Mouse (Mus musculus) hindbrain, embryonic 15.5 days (tissue): ENCODE data around the gene Entpd7. TPM values are rescaled to one million over a fixed set of nuclear protein-coding genes. Genes with fewer than 3 reads are reported as not detected.

Experiments
- ATAC-seq: fragments of 200-750 bp; cut with Nextera tagmentation; 2 replicates; pipeline ENCODE4 v1.8.0; 2017; ENCODE audit warnings: low read depth, moderate number of reproducible peaks, moderate TSS enrichment; ENCODE audit not compliant: low FRiP score
- H3K27ac ChIP-seq: fragments of 300-500 bp; sonication (generic); replicated peaks from 2 replicates; pipeline ENCODE4 v1.5.1; 2015; ENCODE audit warnings: mild to moderate bottlenecking, inconsistent platforms
- H3K27me3 ChIP-seq: fragments of 300-500 bp; sonication (generic); 2 replicates; pipeline ENCODE4 v1.6.1; 2015; ENCODE audit warnings: control low read depth, inconsistent platforms
- H3K36me3 ChIP-seq: fragments of 300-500 bp; sonication (generic); 2 replicates; pipeline ENCODE4 v1.6.1; 2015; ENCODE audit warnings: control low read depth, inconsistent platforms
- H3K4me1 ChIP-seq: fragments of 300-500 bp; sonication (generic); replicated peaks from 2 replicates; pipeline ENCODE4 v1.6.1; 2015; ENCODE audit warnings: control low read depth, inconsistent platforms
- H3K4me2 ChIP-seq: fragments of 300-500 bp; sonication (generic); 2 replicates; pipeline ENCODE4 v1.6.1; 2015; ENCODE audit warnings: moderate library complexity, mild to moderate bottlenecking, inconsistent platforms
- H3K4me3 ChIP-seq: fragments of 300-500 bp; sonication (generic); 2 replicates; pipeline ENCODE4 v1.5.1; 2015; ENCODE audit warnings: mild to moderate bottlenecking, inconsistent platforms
- H3K9ac ChIP-seq: fragments of 300-500 bp; sonication (generic); 2 replicates; pipeline ENCODE4 v1.6.1; 2015; ENCODE audit warnings: inconsistent platforms
- H3K9me3 ChIP-seq: fragments of 300-500 bp; sonication (generic); 2 replicates; pipeline ENCODE4 v1.6.1; 2016; ENCODE audit warnings: control low read depth, inconsistent platforms
- WGBS: fragments of 180-500 bp; shearing (Covaris S2); methylation state at CpG from one replicate; pipeline ENCODE4 v1.1.7; 2015; 5-methylcytosine and 5-hydroxymethylcytosine counted together
- polyA plus RNA-seq: library from polyadenylated mRNA; unstranded; fragments of >200 nt; fragmentation: Nextera tagmentation; extraction: Ambion mirVana; gene quantifications from 2 replicates; pipeline ENCODE4 v1.2.1, GENCODE M21; 2015

The Entpd7 gene
- polyA plus RNA-seq, 1 experiment from 2014 or later, result 8.4 TPM

DNA sequence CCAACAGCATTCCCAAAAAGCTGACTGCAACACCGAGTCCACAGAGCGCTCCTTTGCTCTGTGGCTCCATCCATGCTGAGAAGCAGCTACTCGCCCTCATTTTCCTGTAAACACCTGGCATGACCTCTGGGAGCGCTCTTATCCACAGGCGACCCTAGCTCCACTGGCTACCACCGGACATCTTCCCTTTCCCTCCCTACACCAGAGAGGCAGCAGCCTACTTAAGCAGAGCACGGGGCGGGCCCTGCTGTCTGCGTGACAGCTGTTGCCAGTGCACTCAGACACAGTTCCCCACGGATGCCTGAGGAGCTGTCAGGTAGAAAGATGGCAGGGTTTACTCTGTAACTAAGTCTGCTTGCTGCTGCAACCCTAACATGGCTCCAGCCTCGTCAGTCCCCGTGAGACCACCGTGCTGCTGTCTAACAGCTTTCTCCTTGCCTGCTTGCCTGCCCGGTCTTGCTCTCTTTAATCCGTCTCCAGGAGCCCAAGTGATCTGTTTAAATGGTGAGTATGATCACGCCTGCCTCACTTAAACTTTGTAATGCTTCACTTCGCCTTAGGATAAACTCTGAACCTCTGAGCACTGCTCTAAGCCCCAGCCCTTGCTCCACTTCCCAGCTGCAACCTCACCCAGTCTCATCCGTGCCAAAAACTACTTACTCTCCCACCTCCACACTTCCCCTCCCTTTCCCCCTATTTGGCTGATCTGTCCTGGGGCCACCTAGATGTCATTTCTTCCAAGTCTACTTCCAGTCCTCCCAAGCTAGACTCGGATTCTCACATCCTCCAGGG is 27.1 kb upstream of the Entpd7 start:
- no peak overlapping the region for H3K9ac ChIP-seq

DNA sequence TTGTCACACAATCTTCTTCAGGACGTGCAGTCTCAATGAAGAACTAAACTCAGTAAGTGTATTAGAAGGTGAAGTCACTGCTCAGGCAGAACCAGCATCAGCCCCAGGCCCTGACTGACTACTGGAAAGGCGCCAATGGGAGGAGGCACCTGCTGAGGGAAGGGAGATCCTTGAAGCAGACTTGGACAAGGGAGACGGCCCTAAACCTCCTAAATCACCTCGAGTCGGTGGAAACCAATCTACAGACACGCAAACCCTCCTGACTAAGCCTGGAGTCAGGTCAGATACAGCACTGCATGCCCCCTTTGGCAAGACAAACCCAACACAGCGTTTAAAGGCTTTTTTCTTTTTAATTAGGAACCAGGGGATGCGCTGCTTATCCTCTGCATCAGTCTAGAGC is 26.0 kb upstream of the Entpd7 start:
- no peak overlapping the region for H3K4me2 ChIP-seq
- H3K4me1 ChIP-seq, result peaks cover 7% of the 10 kb centered on the region; the same call in 1 of the 2 replicates
- no peaks in the 10 kb centered on the region for H3K9me3 ChIP-seq
- H3K4me3 ChIP-seq, result no peak overlapping the region
- no peak overlapping the region for H3K9ac ChIP-seq
- no peak overlapping the region for H3K27ac ChIP-seq
- WGBS, result 82% methylated on average over 8 of the region's 8 CpGs
- ATAC-seq, result no peak
- peaks cover 10% of the 10 kb centered on the region for H3K36me3 ChIP-seq
- no peaks in the 10 kb centered on the region for H3K27me3 ChIP-seq

More for the DNA sequence above, 27.1 kb upstream of the Entpd7 start:
- ATAC-seq, result peak; percentile 37; the same call in 1 of the 2 replicates
- Histone ChIP-seq H3K9me3 (no peaks in the 10 kb centered on the region), H3K4me2 (no peak overlapping the region), H3K4me1 (peaks cover 7% of the 10 kb centered on the region; the same call in 1 of the 2 replicates), H3K4me3 (no peak overlapping the region), H3K36me3 (peaks cover 10% of the 10 kb centered on the region), H3K27ac (no peak overlapping the region), H3K27me3 (no peaks in the 10 kb centered on the region)
- WGBS, result 34% methylated on average over 19 of the region's 19 CpGs

DNA sequence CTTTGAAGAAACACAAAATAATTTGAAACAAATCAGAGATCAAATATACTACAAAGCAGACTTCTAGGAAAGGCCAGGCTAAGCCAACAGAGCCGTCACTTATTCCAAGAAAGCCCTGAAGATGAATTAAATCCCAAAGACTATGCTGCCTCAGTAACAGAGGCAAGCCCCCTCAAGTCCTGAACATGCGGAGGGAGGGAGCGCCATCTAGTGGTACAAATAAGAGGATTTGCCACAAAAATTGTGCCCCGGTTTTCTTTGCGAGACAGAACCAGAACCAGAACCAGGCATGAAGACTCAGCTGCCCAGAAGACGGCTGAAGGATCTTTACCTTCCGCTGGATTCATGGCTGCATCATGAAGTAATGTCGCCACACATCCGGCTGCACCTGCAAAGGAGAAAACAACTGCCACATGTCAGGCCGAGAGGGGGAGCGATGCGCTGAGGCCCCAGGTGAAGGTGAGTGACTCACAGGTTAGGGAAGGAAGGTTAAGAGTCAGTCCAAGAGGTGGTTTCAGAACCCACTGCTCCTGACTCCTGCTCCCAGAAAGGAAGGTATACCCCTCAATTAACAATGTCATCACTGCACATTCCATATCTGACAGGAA is 23.9 kb upstream of the Entpd7 start:
- H3K36me3 ChIP-seq, result peaks cover 10% of the 10 kb centered on the region
- no peak overlapping the region for H3K4me3 ChIP-seq
- ATAC-seq, result no peak
- H3K9ac ChIP-seq, result no peak overlapping the region
- H3K27me3 ChIP-seq, result no peaks in the 10 kb centered on the region
- no peaks in the 10 kb centered on the region for H3K9me3 ChIP-seq
- WGBS, result 52% methylated on average over 12 of the region's 12 CpGs
- H3K4me1 ChIP-seq, result peaks cover 7% of the 10 kb centered on the region; the same call in 1 of the 2 replicates
- no peak overlapping the region for H3K27ac ChIP-seq
- H3K4me2 ChIP-seq, result no peak overlapping the region

DNA sequence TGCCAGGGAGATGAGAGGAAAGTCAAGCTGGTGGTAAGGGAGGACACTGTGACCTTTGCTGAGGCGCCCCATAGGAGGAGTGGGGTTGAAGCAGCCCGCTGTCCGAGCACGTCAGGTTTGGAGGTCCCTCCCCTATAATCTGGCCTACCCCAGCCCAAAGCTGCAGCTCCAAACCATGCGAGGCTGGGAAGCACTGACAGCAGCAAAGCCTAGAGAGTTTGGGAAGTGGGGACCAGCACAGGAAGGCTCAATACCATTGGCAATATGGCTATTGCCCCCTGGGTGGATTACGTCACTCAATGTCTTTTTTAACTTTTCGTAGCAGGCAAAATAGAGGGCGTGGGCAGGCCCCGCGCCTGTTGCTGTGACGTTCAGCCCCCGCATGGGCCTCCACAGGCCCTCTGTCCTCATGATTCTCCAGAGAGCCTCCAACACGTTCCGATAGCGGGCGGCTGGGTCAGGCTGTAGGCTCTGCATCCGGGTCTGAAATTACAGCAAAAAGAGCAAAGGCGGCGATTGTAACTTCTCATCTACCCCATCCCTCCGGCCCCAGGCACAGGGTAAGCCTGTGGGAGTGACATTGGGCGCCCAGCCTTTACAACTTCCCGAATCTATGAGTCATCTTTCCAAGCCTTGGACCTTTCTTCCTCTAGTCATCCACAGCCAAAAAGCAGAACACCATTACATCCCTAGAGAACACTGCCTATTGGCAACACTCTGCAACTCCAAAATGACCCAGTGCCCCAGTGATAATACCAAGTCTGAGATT is 22.6 kb upstream of the Entpd7 start:
- H3K9ac ChIP-seq, result no peak overlapping the region

DNA sequence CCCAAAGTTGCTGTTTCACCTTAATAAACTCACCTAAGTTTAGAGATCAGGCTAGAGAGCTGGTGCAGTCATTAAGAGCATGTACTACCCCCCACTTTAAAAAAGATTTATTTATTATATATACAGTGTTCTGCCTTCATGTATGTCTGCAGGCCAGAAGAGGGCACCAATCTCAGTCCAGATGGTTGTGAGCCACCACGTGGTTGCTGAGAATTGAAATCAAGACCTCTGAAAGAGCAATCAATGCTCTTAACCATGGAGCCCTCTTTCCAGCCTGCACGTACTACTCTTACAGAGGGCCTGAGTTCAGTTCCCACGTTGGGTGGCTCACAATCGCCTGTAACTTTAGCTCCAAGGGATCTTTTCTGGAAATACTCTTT is 22.1 kb upstream of the Entpd7 start:
- H3K9ac ChIP-seq, result no peak overlapping the region
- H3K4me1 ChIP-seq, result peaks cover 6% of the 10 kb centered on the region
- H3K36me3 ChIP-seq, result peaks cover 10% of the 10 kb centered on the region
- H3K9me3 ChIP-seq, result no peaks in the 10 kb centered on the region
- WGBS, result 60% methylated on average over 4 of the region's 4 CpGs
- H3K4me2 ChIP-seq, result no peak overlapping the region
- no peaks in the 10 kb centered on the region for H3K27me3 ChIP-seq
- ATAC-seq, result no peak
- no peak overlapping the region for H3K27ac ChIP-seq
- H3K4me3 ChIP-seq, result no peak overlapping the region

More for the DNA sequence above, 22.6 kb upstream of the Entpd7 start:
- peak; percentile 16; the same call in 1 of the 2 replicates for ATAC-seq
- peaks cover 7% of the 10 kb centered on the region; the same call in 1 of the 2 replicates for H3K4me1 ChIP-seq
- peaks cover 10% of the 10 kb centered on the region for H3K36me3 ChIP-seq
- H3K27ac ChIP-seq, result no peak overlapping the region
- H3K4me3 ChIP-seq, result no peak overlapping the region
- no peak overlapping the region for H3K4me2 ChIP-seq
- WGBS, result 85% methylated on average over 22 of the region's 22 CpGs
- H3K27me3 ChIP-seq, result no peaks in the 10 kb centered on the region
- H3K9me3 ChIP-seq, result no peaks in the 10 kb centered on the region

DNA sequence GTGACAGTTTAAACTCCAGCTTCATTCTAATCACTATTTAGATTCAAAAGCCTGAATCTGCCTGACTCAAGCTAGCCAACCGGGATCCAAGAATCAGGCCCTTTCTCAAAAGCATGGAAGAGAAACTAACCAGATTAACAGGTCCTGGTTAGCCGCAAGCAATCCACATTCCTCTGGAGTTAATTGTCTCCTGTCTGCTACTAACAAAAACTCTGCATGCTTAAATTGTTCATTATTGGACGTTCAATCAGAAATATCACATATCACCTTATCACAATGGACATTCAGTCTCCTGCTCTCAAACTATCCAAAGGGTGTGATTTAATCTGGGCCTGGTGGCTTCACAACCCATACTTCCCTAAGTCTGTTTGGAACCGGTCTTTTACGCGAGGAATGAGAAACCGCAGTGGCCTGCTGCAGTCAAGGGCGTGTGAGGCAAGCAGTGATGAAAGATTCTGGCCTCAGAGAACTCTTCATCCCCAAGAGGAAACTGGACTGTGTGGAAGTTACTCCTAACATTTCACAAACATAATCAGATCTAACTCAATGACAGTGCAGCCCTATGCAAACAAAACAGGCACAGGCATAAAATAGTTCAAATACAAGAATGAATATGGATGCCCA is 20.2 kb upstream of the Entpd7 start:
- peaks cover 2% of the 10 kb centered on the region for H3K36me3 ChIP-seq
- H3K4me1 ChIP-seq, result peaks cover 15% of the 10 kb centered on the region
- no peaks in the 10 kb centered on the region for H3K9me3 ChIP-seq
- H3K4me3 ChIP-seq, result no peak overlapping the region
- no peaks in the 10 kb centered on the region for H3K27me3 ChIP-seq
- H3K27ac ChIP-seq, result no peak overlapping the region
- WGBS, result 83% methylated on average over 8 of the region's 8 CpGs
- no peak for ATAC-seq
- H3K4me2 ChIP-seq, result no peak overlapping the region
- H3K9ac ChIP-seq, result no peak overlapping the region

DNA sequence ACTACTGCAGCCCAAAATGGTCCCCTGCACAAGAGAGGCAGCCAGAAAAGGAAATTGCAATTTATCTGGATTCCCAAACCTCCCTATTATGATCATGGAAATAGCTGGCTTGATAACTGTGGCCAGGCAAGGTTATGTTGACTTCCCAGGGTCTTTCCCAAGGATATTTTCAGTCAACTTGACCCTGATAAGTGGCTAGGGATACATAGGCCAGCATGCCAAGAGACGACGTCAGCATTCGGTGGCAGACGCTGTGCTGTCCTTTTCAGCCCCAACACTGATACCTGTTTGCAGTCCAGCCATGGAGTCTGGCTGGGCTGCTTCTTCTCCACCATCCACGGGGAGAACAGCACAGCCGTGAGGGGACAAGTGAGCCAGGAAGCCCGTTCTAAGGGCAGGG is 18.4 kb upstream of the Entpd7 start:
- no peak overlapping the region for H3K9ac ChIP-seq
- peaks cover 18% of the 10 kb centered on the region for H3K4me1 ChIP-seq
- ATAC-seq, result no peak
- H3K36me3 ChIP-seq, result no peaks in the 10 kb centered on the region; the same call in 1 of the 2 replicates
- no peak overlapping the region for H3K4me2 ChIP-seq
- WGBS, result 88% methylated on average over 7 of the region's 7 CpGs
- no peak overlapping the region for H3K27ac ChIP-seq
- no peaks in the 10 kb centered on the region for H3K27me3 ChIP-seq
- H3K4me3 ChIP-seq, result no peak overlapping the region
- no peaks in the 10 kb centered on the region for H3K9me3 ChIP-seq

DNA sequence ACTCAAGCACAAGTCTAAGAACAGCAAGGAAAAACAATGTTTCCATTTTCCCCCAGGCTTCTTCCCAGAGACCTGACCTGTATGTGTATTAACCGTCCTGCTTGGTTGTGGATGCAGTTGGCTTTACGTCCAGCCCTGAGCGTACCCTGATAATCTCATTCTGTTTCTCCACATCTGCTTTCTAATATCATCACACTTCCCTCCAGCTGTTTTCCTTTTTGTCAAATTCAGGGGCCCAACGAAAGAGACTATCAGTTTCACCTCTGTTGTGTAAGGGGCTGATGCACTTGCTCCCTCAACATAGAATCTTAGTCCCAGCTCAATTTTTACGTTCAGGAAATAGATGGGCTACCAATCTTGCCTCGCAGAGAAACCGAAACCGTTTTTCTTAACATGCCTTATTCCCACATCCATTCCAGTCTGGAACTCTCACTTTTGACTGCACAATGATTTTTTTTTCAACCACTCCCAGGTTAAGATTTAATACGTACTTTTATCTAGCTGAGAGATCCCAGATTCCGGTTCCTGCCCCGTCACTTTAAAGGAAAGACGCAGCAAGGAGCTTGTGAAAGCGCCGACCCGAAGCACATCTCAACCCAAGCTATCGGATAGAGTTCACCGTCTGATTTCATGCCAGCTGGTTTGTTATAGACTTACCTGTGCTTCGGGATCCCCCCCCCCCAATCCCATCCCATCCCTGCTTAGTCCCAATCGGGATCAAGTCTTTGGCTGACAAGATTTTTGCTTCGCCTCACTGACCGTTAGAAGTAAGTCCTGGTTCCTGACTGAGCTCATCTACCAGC is 15.8 kb upstream of the Entpd7 start:
- Histone ChIP-seq H3K4me2 (peak overlapping the region; percentile 61), H3K9ac (peak overlapping the region; percentile 88), H3K36me3 (no peaks in the 10 kb centered on the region), H3K4me1 (peaks cover 26% of the 10 kb centered on the region), H3K9me3 (no peaks in the 10 kb centered on the region), H3K27me3 (no peaks in the 10 kb centered on the region), H3K4me3 (peak overlapping the region; percentile 83), H3K27ac (peak overlapping the region; percentile 86; the same call in 1 of the 2 replicates)
- ATAC-seq, result no peak
- WGBS, result 12% methylated on average over 21 of the region's 21 CpGs

DNA sequence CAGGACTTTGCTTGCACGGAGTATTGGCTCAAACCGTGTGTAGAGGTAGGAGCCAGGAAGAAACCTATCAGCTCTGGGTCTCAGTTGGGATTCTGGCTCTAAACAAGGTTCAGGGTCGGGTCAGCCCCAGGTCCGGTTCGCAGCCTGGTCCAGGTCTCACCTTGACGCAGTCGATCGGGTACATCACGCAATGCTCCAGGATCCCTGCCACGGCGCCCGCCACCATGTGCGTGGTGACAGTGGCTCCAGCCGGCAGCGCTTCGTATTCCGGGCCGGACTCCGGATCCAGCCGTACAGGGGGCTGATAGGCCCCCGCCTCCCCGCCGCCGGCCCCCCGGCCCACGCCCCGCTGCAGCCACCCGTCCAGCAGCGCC is 15.2 kb upstream of the Entpd7 start:
- no peak; the same call in 1 of the 2 replicates for ATAC-seq
- WGBS, result under 1% methylated on average over 24 of the region's 29 CpGs
- H3K9ac ChIP-seq, result peak overlapping the region; percentile 88
- H3K9me3 ChIP-seq, result no peaks in the 10 kb centered on the region
- H3K27me3 ChIP-seq, result no peaks in the 10 kb centered on the region
- peak overlapping the region; percentile 61 for H3K4me2 ChIP-seq
- peak overlapping the region; percentile 83 for H3K4me3 ChIP-seq
- peaks cover 26% of the 10 kb centered on the region for H3K4me1 ChIP-seq
- no peaks in the 10 kb centered on the region for H3K36me3 ChIP-seq
- H3K27ac ChIP-seq, result peak overlapping the region; percentile 86

DNA sequence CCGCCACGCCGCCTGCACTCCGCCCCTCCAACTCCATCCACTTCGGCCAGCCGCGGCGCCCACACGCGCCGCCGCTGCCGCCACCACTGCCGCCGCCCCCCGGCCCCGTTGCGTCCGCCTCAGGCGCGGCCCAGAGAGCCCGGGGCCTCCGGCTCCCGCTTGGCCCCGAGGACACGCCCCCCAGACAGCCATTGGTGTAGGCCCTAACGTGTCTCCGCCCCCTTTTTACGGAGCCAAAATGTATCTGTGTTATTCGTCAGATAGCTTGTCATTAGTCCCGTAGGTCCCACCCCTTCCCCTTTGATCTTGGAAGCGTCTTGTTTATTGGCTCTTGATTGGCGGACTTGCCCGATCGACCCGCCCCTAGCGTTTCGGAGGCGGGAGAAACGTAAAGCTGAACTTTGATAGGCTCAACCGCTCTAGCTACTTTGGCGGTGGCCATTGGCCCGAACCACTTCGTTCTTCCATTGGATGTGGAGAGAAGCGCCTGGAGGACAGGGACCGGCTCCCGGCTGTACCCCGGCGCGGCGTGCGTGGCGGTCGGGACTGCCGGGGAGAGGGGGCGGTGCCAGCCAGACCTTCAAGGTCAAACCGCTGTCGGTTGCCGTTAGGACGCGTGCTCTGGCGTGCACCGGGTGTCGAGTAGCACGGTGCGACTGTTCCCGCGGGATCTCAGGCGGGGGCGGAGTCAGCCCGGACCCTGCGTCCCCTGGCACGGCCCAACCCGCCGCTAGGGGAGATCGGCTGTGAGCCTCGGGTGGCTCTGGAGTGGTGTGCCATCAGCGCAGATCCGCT is 14.5 kb upstream of the Entpd7 start, which contains the start of gene Slc25a28:
Gene Slc25a28, minus strand, starts transcription at position 152 of the 795 bp plus-strand sequence.
- Histone ChIP-seq H3K4me2 (peak within 1 kb of the TSS; percentile 96), H3K4me3 (peak within 1 kb of the TSS; percentile 83), H3K9ac (peak within 1 kb of the TSS; percentile 88), H3K27ac (peak within 1 kb of the TSS; percentile 99), H3K4me1 (peaks cover 26% of the 10 kb centered on the region), H3K27me3 (no peaks in the 10 kb centered on the region), H3K9me3 (no peaks in the 10 kb centered on the region), H3K36me3 (no peaks in the 10 kb centered on the region)
- under 1% methylated on average over 64 of the region's 79 CpGs for WGBS
- peak; percentile 97 for ATAC-seq
